Mouse (Mus musculus) kidney, adult 2 months (tissue): ENCODE results near the gene Inpp5e. TPM values are rescaled to one million over a fixed set of nuclear protein-coding genes. Genes with fewer than 3 reads are reported as not detected.

Source experiments
- DNase-seq: peaks from one replicate; pipeline ENCODE4 v3.0.0; 2021
- H3K27ac ChIP-seq: fragments of 200-500 bp; 2 replicates; pipeline ENCODE4 v1.5.1; 2012; ENCODE audit warnings: low read depth, low read length, control low read depth, inconsistent platforms; ENCODE audit not compliant: insufficient read depth
- H3K27me3 ChIP-seq: fragments of 200-500 bp; replicated peaks from 2 replicates; pipeline ENCODE4 v1.6.1; 2012; ENCODE audit warnings: mild to moderate bottlenecking, moderate library complexity, low read length, inconsistent platforms; ENCODE audit not compliant: control insufficient read depth, insufficient read depth
- H3K36me3 ChIP-seq: fragments of 200-500 bp; 2 replicates; pipeline ENCODE4 v1.6.1; 2012; ENCODE audit warnings: mild to moderate bottlenecking, moderate library complexity, low read length, inconsistent platforms; ENCODE audit not compliant: control insufficient read depth, insufficient read depth
- H3K4me1 ChIP-seq: fragments of 200-500 bp; 2 replicates; pipeline ENCODE4 v1.6.1; 2011; ENCODE audit warnings: low read length; ENCODE audit not compliant: control insufficient read depth, insufficient read depth
- H3K4me3 ChIP-seq: fragments of 200-500 bp; 2 replicates; pipeline ENCODE4 v1.5.1; 2011; ENCODE audit warnings: mild to moderate bottlenecking, low read depth, low read length, control low read depth; ENCODE audit not compliant: insufficient read depth
- CTCF ChIP-seq: fragments of 200-500 bp; conservative IDR thresholded peaks from 2 replicates; pipeline ENCODE4 v1.5.1; 2011; ENCODE audit warnings: low read depth, mild to moderate bottlenecking, control low read depth, low read length, moderate library complexity, mixed read lengths; ENCODE audit not compliant: insufficient read depth, insufficient read length
- POLR2A ChIP-seq: fragments of 200-500 bp; IDR thresholded peaks from one replicate; pipeline ENCODE4 v1.6.1; 2011; ENCODE audit warnings: low read depth, low read length, control low read depth
- WGBS: fragments of 180-500 bp; shearing (Covaris S2); methylation state at CpG from one replicate; pipeline ENCODE4 v1.1.7; 2018; 5-methylcytosine and 5-hydroxymethylcytosine counted together
- polyA plus RNA-seq: library from polyadenylated mRNA; depleted of rRNA; stranded (reverse); fragments of >200 nt; gene quantifications from 2 replicates; pipeline ENCODE4 v1.2.3, GENCODE M21; 2012

Gene Inpp5e
- polyA plus RNA-seq, 1 experiment = 28.2 TPM

GRCm38 (mm10) chr2:26401023-26401422 is 8.0 kb downstream of the Inpp5e start:
- Histone ChIP-seq H3K4me3 (no peak overlapping the region), H3K27ac (no peak overlapping the region), H3K27me3 (no peaks in the 10 kb centered on the region), H3K36me3 (peaks cover 2% of the 10 kb centered on the region; the same call in 1 of the 2 replicates), H3K4me1 (peaks cover 11% of the 10 kb centered on the region; the same call in 1 of the 2 replicates)
- WGBS = 91% methylated on average over 4 of the region's 4 CpGs
- DNase-seq = no peak
- no peak for TF ChIP-seq POLR2A
- TF ChIP-seq CTCF = no peak

GRCm38 (mm10) chr2:26400296-26400695 is 8.7 kb downstream of the Inpp5e start:
- no peak for TF ChIP-seq CTCF
- no peak for TF ChIP-seq POLR2A
- H3K27me3 ChIP-seq = no peaks in the 10 kb centered on the region
- peaks cover 2% of the 10 kb centered on the region; the same call in 1 of the 2 replicates for H3K36me3 ChIP-seq
- H3K27ac ChIP-seq = no peak overlapping the region
- no peak for DNase-seq
- peaks cover 11% of the 10 kb centered on the region; the same call in 1 of the 2 replicates for H3K4me1 ChIP-seq
- 84% methylated on average over 5 of the region's 5 CpGs for WGBS
- no peak overlapping the region for H3K4me3 ChIP-seq

GRCm38 (mm10) chr2:26399647-26400046 is 9.4 kb downstream of the Inpp5e start:
- DNase-seq = peak; percentile 88
- H3K4me3 ChIP-seq = no peak overlapping the region
- no peak overlapping the region for H3K27ac ChIP-seq
- H3K27me3 ChIP-seq = no peaks in the 10 kb centered on the region
- H3K36me3 ChIP-seq = peaks cover 2% of the 10 kb centered on the region; the same call in 1 of the 2 replicates
- TF ChIP-seq CTCF (no peak), POLR2A (no peak)
- 38% methylated on average over 5 of the region's 5 CpGs for WGBS
- H3K4me1 ChIP-seq = peaks cover 11% of the 10 kb centered on the region; the same call in 1 of the 2 replicates

- DNase-seq = peak; percentile 61
- H3K27me3 ChIP-seq = no peaks in the 10 kb centered on the region
- H3K27ac ChIP-seq = no peak overlapping the region
- H3K36me3 ChIP-seq = peaks cover 2% of the 10 kb centered on the region; the same call in 1 of the 2 replicates
- WGBS = 55% methylated on average over 8 of the region's 8 CpGs
- peaks cover 11% of the 10 kb centered on the region; the same call in 1 of the 2 replicates for H3K4me1 ChIP-seq
- TF ChIP-seq CTCF (no peak), POLR2A (no peak)
- no peak overlapping the region for H3K4me3 ChIP-seq
These were observed 10.0 kb downstream of the Inpp5e start for GRCm38 (mm10) chr2:26398978-26399377.

- 81% methylated on average over 6 of the region's 6 CpGs for WGBS
- H3K4me3 ChIP-seq = no peak overlapping the region
- H3K27me3 ChIP-seq = no peaks in the 10 kb centered on the region
- TF ChIP-seq CTCF = no peak
- TF ChIP-seq POLR2A = no peak
- no peak for DNase-seq
- no peak overlapping the region for H3K27ac ChIP-seq
- H3K4me1 ChIP-seq = peaks cover 9% of the 10 kb centered on the region; the same call in 1 of the 2 replicates
- H3K36me3 ChIP-seq = peaks cover 1% of the 10 kb centered on the region; the same call in 1 of the 2 replicates
These were observed 17.4 kb downstream of the Inpp5e start for GRCm38 (mm10) chr2:26391617-26392016.

- 78% methylated on average over 3 of the region's 3 CpGs for WGBS
- Histone ChIP-seq H3K27ac (no peak overlapping the region), H3K36me3 (peaks cover 2% of the 10 kb centered on the region; the same call in 1 of the 2 replicates), H3K4me3 (no peak overlapping the region), H3K27me3 (no peaks in the 10 kb centered on the region), H3K4me1 (peaks cover 9% of the 10 kb centered on the region; the same call in 1 of the 2 replicates)
- TF ChIP-seq POLR2A (no peak), CTCF (no peak)
- no peak for DNase-seq
These were observed 18.0 kb downstream of the Inpp5e start for GRCm38 (mm10) chr2:26390954-26391353.

- peak; percentile 88 for DNase-seq
- Histone ChIP-seq H3K27ac (peak within 1 kb of the TSS; percentile 43), H3K27me3 (no peaks in the 10 kb centered on the region), H3K4me3 (peak within 1 kb of the TSS; percentile 78), H3K36me3 (peaks cover 5% of the 10 kb centered on the region), H3K4me1 (peaks cover 9% of the 10 kb centered on the region; the same call in 1 of the 2 replicates)
- 1% methylated on average over 58 of the region's 60 CpGs for WGBS
- TF ChIP-seq POLR2A (peak; percentile 20), CTCF (no peak)
These were observed 19.8 kb downstream of the Inpp5e start, which contains the start of the genes Entr1 and Pmpca for GRCm38 (mm10) chr2:26389154-26389690. Entr1 (minus strand) TSS chr2:26389316. Pmpca (plus strand) TSS chr2:26389339.
